Comparison of ENCODE assay signal across 8 mouse cellular contexts in the genomic region with DNA sequence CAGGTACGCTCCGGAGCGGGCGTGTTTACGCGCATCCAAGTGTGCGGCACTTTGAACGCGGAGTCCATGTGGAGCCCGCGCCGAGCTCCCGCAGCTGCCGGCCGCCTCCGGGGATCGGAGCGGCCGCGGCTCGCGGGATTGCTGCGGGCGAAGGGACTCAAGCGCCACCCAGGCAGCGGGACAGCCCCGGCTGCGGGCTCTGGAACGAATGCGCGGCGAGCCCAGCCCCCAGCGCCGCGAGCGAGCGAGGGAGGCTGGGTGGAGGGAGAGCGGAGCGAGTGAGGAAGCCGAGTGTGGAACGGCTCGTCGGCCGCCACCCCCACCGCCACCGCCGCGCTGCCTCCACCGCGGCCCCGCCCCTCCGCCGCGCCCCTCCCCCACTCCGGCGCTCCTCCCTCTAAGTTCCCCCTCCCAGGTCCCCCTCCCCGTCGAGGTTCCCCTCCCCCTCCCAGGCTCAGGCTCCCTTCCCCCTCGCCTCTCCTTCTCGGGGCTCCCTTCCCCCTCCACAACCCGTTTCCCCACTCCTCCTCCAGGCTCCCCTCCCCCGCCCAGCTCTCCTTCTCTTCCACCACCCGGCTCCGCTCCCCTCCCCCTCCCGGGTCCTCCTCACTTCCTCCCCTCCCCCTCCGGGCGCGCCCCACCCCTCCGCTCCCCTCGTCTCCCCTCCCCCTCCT. TPM values are rescaled to one million over a fixed set of nuclear protein-coding genes. Genes with fewer than 3 reads are reported as not detected.
DNase-seq lines count a peak whose midpoint lies in the region; ATAC-seq lines count a peak whose summit lies in the region.

No protein-coding gene starts in this region.

- WGBS in intestine, embryonic 14.5 days, result 2% methylated on average over 47 of the region's 70 CpGs

- peak overlapping the region; percentile 59 for H3K4me3 ChIP-seq in intestine, embryonic 14.5 days (ENCODE audit: low read depth, low read length)

- ATAC-seq in intestine, embryonic 14.5 days (replicated peaks; ENCODE audit: low FRiP score, low TSS enrichment, low read depth), result peak; percentile 78
- peak; percentile 60 for ATAC-seq in megakaryocyte-erythroid progenitor cell, adult 5-6 weeks (replicated peaks; ENCODE audit: low FRiP score, low TSS enrichment, poor library complexity, severe bottlenecking)

- no peaks in the 10 kb centered on the region for H3K9me3 ChIP-seq in intestine, embryonic 14.5 days (ENCODE audit: control insufficient read depth, low read length)

- no peaks in the 10 kb centered on the region for H3K36me3 ChIP-seq in intestine, embryonic 14.5 days (ENCODE audit: control insufficient read depth, insufficient read depth, low read length)

- peak overlapping the region; percentile 99 for H3K27ac ChIP-seq in intestine, embryonic 14.5 days (ENCODE audit: low read depth)

- intact Hi-C loops in left cerebral cortex, postnatal 14 days (cut with DNase I), result loop anchor here (1.0 to 5.0 kb wide), 8 partner anchors 66 to 1421 kb away; no protein-coding TSS in a partner anchor

- peak; percentile 98 for DNase-seq in ZHBTc4 (ENCODE audit: low read depth, low spot score)
- DNase-seq in cerebellum, postnatal 4 days (ENCODE audit: low spot score in 2 of 2), result peak; percentile 77 to 92
- peak; percentile 79 to 80 for DNase-seq in gastrocnemius, adult 8-10 months (ENCODE audit: low spot score in 2 of 2)
- peak; percentile 95 for DNase-seq in intestine, embryonic 14.5 days (ENCODE audit: low spot score)
- DNase-seq in left cerebral cortex, postnatal 14 days (ENCODE audit: low spot score in 2 of 2), result peak; percentile 86 to 87
- DNase-seq in right cerebral cortex, postnatal 14 days, result peak; percentile 93
- DNase-seq in urinary bladder, postnatal 25 days (ENCODE audit: low spot score), result peak; percentile 82

- peaks cover 23% of the 10 kb centered on the region for H3K4me1 ChIP-seq in intestine, embryonic 14.5 days (replicated peaks; ENCODE audit: control insufficient read depth, insufficient read depth, low read length)

- no peaks in the 10 kb centered on the region for H3K27me3 ChIP-seq in intestine, embryonic 14.5 days (replicated peaks; ENCODE audit: control insufficient read depth, insufficient read depth, low read length)

- peak overlapping the region; percentile 80 for H3K9ac ChIP-seq in intestine, embryonic 14.5 days (ENCODE audit: low read length)

- peak overlapping the region; percentile 74 for H3K4me2 ChIP-seq in intestine, embryonic 14.5 days (ENCODE audit: low read length)

RNA-seq across cellular contexts. Expression of gene Tbl1xr1, which starts 0.4 kb away (rescaled TPM):
- 10 to 100 TPM; 52.3 to 65.0 (median 60.7) TPM for total RNA-seq in gastrocnemius, adult 8-10 months (2022)
- polyA plus RNA-seq in intestine, embryonic 14.5 days (2014; fragmentation: Nextera tagmentation; extraction: Ambion mirVana), result 22.3 and 23.9 TPM in 2 replicates
- 100 to 1,000 TPM; 117 to 125 TPM for total RNA-seq in left cerebral cortex, postnatal 14 days (2021)
- total RNA-seq in megakaryocyte-erythroid progenitor cell, adult 5-6 weeks (2014; fragmentation: Nextera tagmentation), result 51.8 and 68.9 TPM in 2 replicates
- total RNA-seq in megakaryocyte-erythroid progenitor cell, adult 5-6 weeks (2017), result 67.5 and 70.0 TPM in 2 replicates

Comparison
In these comparisons a context has a peak if more than half of its experiments do, and no peak if none do; other contexts are left out.
1. Peak in every context shown above with its lines: DNase-seq, ATAC-seq, H3K4me3 ChIP-seq and H3K27ac ChIP-seq.